Mouse (Mus musculus): Measurements from ENCODE around the gene Traf3.

DNA sequence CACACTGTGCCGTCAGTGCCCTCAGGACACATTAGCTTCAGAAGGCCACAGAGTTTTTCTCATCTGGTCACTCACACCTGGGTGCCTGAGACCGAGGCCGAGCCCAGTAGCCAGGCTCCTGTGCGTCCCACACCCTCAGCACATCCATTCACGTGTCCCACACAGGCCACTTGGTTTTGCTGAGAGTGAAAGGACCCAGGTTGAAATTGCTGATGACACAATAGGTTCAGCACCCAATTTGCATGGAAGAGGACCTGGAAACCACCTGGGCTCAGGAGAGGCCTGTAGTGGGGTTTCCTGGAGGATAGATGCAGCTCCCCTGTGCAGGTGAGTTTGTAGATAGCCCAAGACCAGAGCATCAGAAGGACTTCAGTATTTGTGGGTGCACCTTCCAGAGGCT, 72.2 kb downstream of the Traf3 start:
- TF ChIP-seq CTCF (IDR thresholded peaks at IDR 0.05; ENCODE audit: borderline replicate concordance, extremely low read depth, insufficient read depth, insufficient read length) (no peak), POLR2A (IDR thresholded peaks at IDR 0.05; ENCODE audit: borderline replicate concordance, extremely low read depth, insufficient read depth, insufficient read length, poor library complexity, severe bottlenecking) (no peak)
